Mouse (Mus musculus) heart, adult 18-20 months (tissue): Measurements from ENCODE around the gene Plcg1. TPM values are rescaled to one million over a fixed set of nuclear protein-coding genes. Genes with fewer than 3 reads are reported as not detected.

Experiments
- DNase-seq, 2 experiments: peaks; one replicate each; pipeline ENCODE4 v3.0.0; 2021 to 2022; ENCODE audit warnings: mixed read lengths in 1 of 2
- long read RNA-seq, 2 experiments: library from polyadenylated mRNA; stranded (forward); transcript quantifications; one replicate each; pipeline ENCODE4 v2.0.0; 2021
- total RNA-seq, 2 experiments: library from RNA; stranded (reverse); gene quantifications; 2 replicates each; pipeline ENCODE4 v1.2.3; 2021

Plcg1 gene
- 10 to 100 TPM; 45.6 to 58.0 TPM for total RNA-seq
- long read RNA-seq, experiment 1, partial matches to known transcripts: 32 of 49 reads
- long read RNA-seq, experiment 1, other reads (novel, unspliced or antisense): 17 of 49 reads
- long read RNA-seq, experiment 2, partial matches to known transcripts: 9 of 24 reads
- long read RNA-seq, experiment 2, other reads (novel, unspliced or antisense): 15 of 24 reads

GRCm38 (mm10) chr2:160731117-160731838 is at the start of gene Plcg1:
Plcg1 (plus strand) TSS chr2:160731300.
- DNase-seq: peak; percentile 95 to 96

- peak; percentile 72 to 88 for DNase-seq
Observed at GRCm38 (mm10) chr2:160700271-160700670, 30.8 kb upstream of the Plcg1 start.

- no peak for DNase-seq
Observed at GRCm38 (mm10) chr2:160701603-160702002, 29.5 kb upstream of the Plcg1 start.

GRCm38 (mm10) chr2:160702824-160703223 is 28.3 kb upstream of the Plcg1 start:
- DNase-seq: no peak

GRCm38 (mm10) chr2:160707673-160708072 is 23.4 kb upstream of the Plcg1 start:
- no peak for DNase-seq

GRCm38 (mm10) chr2:160715463-160716030 is 15.6 kb upstream of the Plcg1 start:
- DNase-seq: no peak

GRCm38 (mm10) chr2:160717269-160717668 is 13.8 kb upstream of the Plcg1 start:
- DNase-seq: peak in 1 of 2 experiments; percentile 71

GRCm38 (mm10) chr2:160718811-160719210 is 12.3 kb upstream of the Plcg1 start:
- DNase-seq: no peak

GRCm38 (mm10) chr2:160722714-160723113 is 8.4 kb upstream of the Plcg1 start:
- DNase-seq: no peak

GRCm38 (mm10) chr2:160723613-160724375 is 7.3 kb upstream of the Plcg1 start:
- no peak for DNase-seq

- no peak for DNase-seq
Observed at GRCm38 (mm10) chr2:160724536-160724935, 6.6 kb upstream of the Plcg1 start.

- no peak for DNase-seq
Observed at GRCm38 (mm10) chr2:160725877-160726864, 4.9 kb upstream of the Plcg1 start.

GRCm38 (mm10) chr2:160728972-160729371 is 2.1 kb upstream of the Plcg1 start:
- DNase-seq: no peak

GRCm38 (mm10) chr2:160729436-160729835 is 1.7 kb upstream of the Plcg1 start:
- DNase-seq: no peak

- DNase-seq: peak in 1 of 2 experiments; percentile 64
Observed at GRCm38 (mm10) chr2:160729851-160730796, 976 bp upstream of the Plcg1 start.

- DNase-seq: peak in 1 of 2 experiments; percentile 38
Observed at GRCm38 (mm10) chr2:160730797-160731116, 343 bp upstream of the Plcg1 start.

GRCm38 (mm10) chr2:160731839-160732261 is 750 bp downstream of the Plcg1 start:
- peak; percentile 82 for DNase-seq

GRCm38 (mm10) chr2:160732420-160732995 is 1.4 kb downstream of the Plcg1 start:
- peak in 1 of 2 experiments; percentile 37 for DNase-seq

- DNase-seq: no peak
Observed at GRCm38 (mm10) chr2:160733131-160733531, 2.0 kb downstream of the Plcg1 start.

GRCm38 (mm10) chr2:160734331-160734730 is 3.2 kb downstream of the Plcg1 start:
- DNase-seq: no peak
